Mouse (Mus musculus) monocyte, adult 2 months (primary cell): Measurements from ENCODE around the gene Vps13c.

Experiments
- DNase-seq, 2 experiments: peaks; one replicate each; pipeline ENCODE4 v3.0.0; 2022; ENCODE audit warnings: low spot score in 2 of 2, low read depth in 1 of 2

Vps13c gene

GRCm38 (mm10) chr9:67877081-67877718 lies 37.0 kb downstream of the Vps13c start:
- DNase-seq: no peak

- DNase-seq: no peak
These were observed 38.1 kb downstream of the Vps13c start for GRCm38 (mm10) chr9:67878197-67878769.

GRCm38 (mm10) chr9:67883349-67883984 lies 43.3 kb downstream of the Vps13c start:
- no peak for DNase-seq

- no peak for DNase-seq
These were observed 43.9 kb downstream of the Vps13c start for GRCm38 (mm10) chr9:67884095-67884494.

- no peak for DNase-seq
These were observed 47.0 kb downstream of the Vps13c start for GRCm38 (mm10) chr9:67886981-67887720.

GRCm38 (mm10) chr9:67893474-67893873 lies 53.3 kb downstream of the Vps13c start:
- DNase-seq: no peak

- no peak for DNase-seq
These were observed 56.6 kb downstream of the Vps13c start for GRCm38 (mm10) chr9:67896646-67897295.

GRCm38 (mm10) chr9:67900398-67900797 lies 60.2 kb downstream of the Vps13c start:
- no peak for DNase-seq

- no peak for DNase-seq
These were observed 64.2 kb downstream of the Vps13c start for GRCm38 (mm10) chr9:67904355-67904754.

- DNase-seq: no peak
These were observed 65.3 kb downstream of the Vps13c start for GRCm38 (mm10) chr9:67905541-67905940.

- DNase-seq: no peak
These were observed 74.5 kb downstream of the Vps13c start for GRCm38 (mm10) chr9:67914681-67915080.

- DNase-seq: no peak
These were observed 82.2 kb downstream of the Vps13c start for GRCm38 (mm10) chr9:67922350-67922749.

GRCm38 (mm10) chr9:67930629-67931028 lies 90.4 kb downstream of the Vps13c start:
- no peak for DNase-seq

GRCm38 (mm10) chr9:67937286-67937685 lies 97.1 kb downstream of the Vps13c start:
- DNase-seq: no peak

- no peak for DNase-seq
These were observed 115.3 kb downstream of the Vps13c start for GRCm38 (mm10) chr9:67955466-67956010.

- DNase-seq: no peak
These were observed 121.8 kb downstream of the Vps13c start for GRCm38 (mm10) chr9:67961953-67962352.

- no peak for DNase-seq
These were observed 125.7 kb downstream of the Vps13c start for GRCm38 (mm10) chr9:67965889-67966288.

GRCm38 (mm10) chr9:67967011-67967410 lies 126.8 kb downstream of the Vps13c start:
- DNase-seq: no peak

GRCm38 (mm10) chr9:67973451-67973850 lies 133.3 kb downstream of the Vps13c start:
- DNase-seq: no peak

GRCm38 (mm10) chr9:67975491-67975890 lies 135.3 kb downstream of the Vps13c start:
- DNase-seq: no peak

- no peak for DNase-seq
These were observed 166.4 kb downstream of the Vps13c start for GRCm38 (mm10) chr9:68006566-68006965.
